Mouse (Mus musculus) embryonic facial prominence, embryonic 10.5 days (tissue): ENCODE measurements around the gene Whamm. TPM values are rescaled to one million over a fixed set of nuclear protein-coding genes. Genes with fewer than 3 reads are reported as not detected.

Experiments used
- DNase-seq: peaks from one replicate; pipeline ENCODE4 v3.0.0-alpha.2; 2017; ENCODE audit warnings: low spot score
- H3K27ac ChIP-seq: fragments of 300-500 bp; sonication (generic); replicated peaks from 2 replicates; pipeline ENCODE4 v1.5.1; 2016; ENCODE audit warnings: mild to moderate bottlenecking
- H3K27me3 ChIP-seq: fragments of 300-500 bp; sonication (generic); replicated peaks from 2 replicates; pipeline ENCODE4 v1.6.1; 2016; ENCODE audit warnings: low read depth, mild to moderate bottlenecking; ENCODE audit not compliant: poor library complexity, severe bottlenecking
- H3K36me3 ChIP-seq: fragments of 300-500 bp; sonication (generic); replicated peaks from 2 replicates; pipeline ENCODE4 v1.6.1; 2016; ENCODE audit warnings: mild to moderate bottlenecking, moderate library complexity
- H3K4me1 ChIP-seq: fragments of 300-500 bp; sonication (generic); 2 replicates; pipeline ENCODE4 v1.6.1; 2016
- H3K4me3 ChIP-seq: fragments of 300-500 bp; sonication (generic); 2 replicates; pipeline ENCODE4 v1.5.1; 2016; ENCODE audit warnings: mild to moderate bottlenecking, moderate library complexity
- H3K9me3 ChIP-seq: fragments of 300-500 bp; sonication (generic); 2 replicates; pipeline ENCODE4 v1.6.1; 2016; ENCODE audit warnings: mild to moderate bottlenecking
- WGBS: fragments of 180-500 bp; shearing (Covaris S2); methylation state at CpG from one replicate; pipeline ENCODE4 v1.1.7; 2016; 5-methylcytosine and 5-hydroxymethylcytosine counted together
- polyA plus RNA-seq: library from polyadenylated mRNA; unstranded; fragments of >200 nt; fragmentation: Nextera tagmentation; extraction: Ambion mirVana; gene quantifications from 2 replicates; pipeline ENCODE4 v1.2.1, GENCODE M21; 2016

The Whamm gene
- polyA plus RNA-seq, result 2.4 and 3.4 TPM in 2 replicates

- H3K4me3 ChIP-seq, result peak within 1 kb of the TSS; percentile 86
- H3K36me3 ChIP-seq, result 0 out of 2 replicates have a peak, but pooled peaks cover 5% of the 10 kb centered on the region
- under 1% methylated on average over 96 of the region's 96 CpGs for WGBS
- DNase-seq, result peak; percentile 92
- H3K4me1 ChIP-seq, result peaks cover 15% of the 10 kb centered on the region; the same call in 1 of the 2 replicates
- no peaks in the 10 kb centered on the region for H3K9me3 ChIP-seq
- H3K27ac ChIP-seq, result peak within 1 kb of the TSS; percentile 89
- H3K27me3 ChIP-seq, result peaks cover 12% of the 10 kb centered on the region
Observed at GRCm38 (mm10) chr7:81571108-81571940, at the start of gene Whamm. Gene Whamm, plus strand, starts transcription at chr7:81571266.

GRCm38 (mm10) chr7:81523008-81523662 is 47.9 kb upstream of the Whamm start:
- H3K27me3 ChIP-seq, result no peaks in the 10 kb centered on the region
- peak; percentile 96 for DNase-seq
- under 1% methylated on average over 31 of the region's 31 CpGs for WGBS
- peak overlapping the region; percentile 94 for H3K27ac ChIP-seq
- H3K4me3 ChIP-seq, result peak overlapping the region; percentile 79
- peaks cover 18% of the 10 kb centered on the region for H3K4me1 ChIP-seq
- peaks cover 31% of the 10 kb centered on the region for H3K36me3 ChIP-seq
- H3K9me3 ChIP-seq, result no peaks in the 10 kb centered on the region

- WGBS, result 12% methylated on average over 13 of the region's 13 CpGs
- H3K36me3 ChIP-seq, result peaks cover 36% of the 10 kb centered on the region
- H3K4me1 ChIP-seq, result peaks cover 18% of the 10 kb centered on the region
- H3K27ac ChIP-seq, result peak overlapping the region; percentile 94
- no peak for DNase-seq
- H3K4me3 ChIP-seq, result peak overlapping the region; percentile 79
- no peaks in the 10 kb centered on the region for H3K9me3 ChIP-seq
- no peaks in the 10 kb centered on the region for H3K27me3 ChIP-seq
Observed at GRCm38 (mm10) chr7:81523663-81524017, 47.4 kb upstream of the Whamm start.

- Histone ChIP-seq H3K27me3 (no peaks in the 10 kb centered on the region), H3K9me3 (peaks cover 7% of the 10 kb centered on the region; the same call in 1 of the 2 replicates), H3K4me1 (peaks cover 10% of the 10 kb centered on the region), H3K4me3 (no peak overlapping the region), H3K36me3 (peaks cover 89% of the 10 kb centered on the region), H3K27ac (no peak overlapping the region)
- 95% methylated on average over 8 of the region's 8 CpGs for WGBS
- no peak for DNase-seq
Observed at GRCm38 (mm10) chr7:81528918-81529317, 42.1 kb upstream of the Whamm start.

GRCm38 (mm10) chr7:81531462-81531861 is 39.6 kb upstream of the Whamm start:
- Histone ChIP-seq H3K9me3 (peaks cover 7% of the 10 kb centered on the region; the same call in 1 of the 2 replicates), H3K4me1 (no peaks in the 10 kb centered on the region), H3K27me3 (no peaks in the 10 kb centered on the region), H3K36me3 (peaks cover 97% of the 10 kb centered on the region), H3K27ac (no peak overlapping the region), H3K4me3 (no peak overlapping the region)
- DNase-seq, result no peak
- 92% methylated on average over 1 of the region's 1 CpGs for WGBS

GRCm38 (mm10) chr7:81536478-81536877 is 34.6 kb upstream of the Whamm start:
- H3K4me1 ChIP-seq, result no peaks in the 10 kb centered on the region
- no peak overlapping the region for H3K27ac ChIP-seq
- H3K9me3 ChIP-seq, result peaks cover 7% of the 10 kb centered on the region; the same call in 1 of the 2 replicates
- H3K27me3 ChIP-seq, result no peaks in the 10 kb centered on the region
- H3K4me3 ChIP-seq, result no peak overlapping the region
- 91% methylated on average over 4 of the region's 4 CpGs for WGBS
- peaks cover 49% of the 10 kb centered on the region for H3K36me3 ChIP-seq
- no peak for DNase-seq

GRCm38 (mm10) chr7:81538070-81538675 is 32.9 kb upstream of the Whamm start:
- Histone ChIP-seq H3K4me3 (no peak overlapping the region), H3K4me1 (no peaks in the 10 kb centered on the region), H3K36me3 (peaks cover 32% of the 10 kb centered on the region), H3K9me3 (peaks cover 6% of the 10 kb centered on the region; the same call in 1 of the 2 replicates), H3K27me3 (no peaks in the 10 kb centered on the region), H3K27ac (no peak overlapping the region)
- no peak for DNase-seq
- WGBS, result 75% methylated on average over 2 of the region's 2 CpGs

GRCm38 (mm10) chr7:81539565-81539964 is 31.5 kb upstream of the Whamm start:
- Histone ChIP-seq H3K27me3 (no peaks in the 10 kb centered on the region), H3K36me3 (peaks cover 18% of the 10 kb centered on the region), H3K27ac (no peak overlapping the region), H3K4me1 (no peaks in the 10 kb centered on the region), H3K9me3 (no peaks in the 10 kb centered on the region; the same call in 1 of the 2 replicates), H3K4me3 (no peak overlapping the region)
- WGBS, result 37% methylated on average over 2 of the region's 2 CpGs
- no peak for DNase-seq

- Histone ChIP-seq H3K36me3 (peaks cover 4% of the 10 kb centered on the region; the same call in 1 of the 2 replicates), H3K27me3 (no peaks in the 10 kb centered on the region), H3K9me3 (no peaks in the 10 kb centered on the region), H3K4me3 (no peak overlapping the region), H3K4me1 (no peaks in the 10 kb centered on the region), H3K27ac (no peak overlapping the region)
- no peak for DNase-seq
- 64% methylated on average over 1 of the region's 1 CpGs for WGBS
Observed at GRCm38 (mm10) chr7:81540999-81541398, 30.1 kb upstream of the Whamm start.

GRCm38 (mm10) chr7:81541924-81542524 is 29.0 kb upstream of the Whamm start:
- H3K9me3 ChIP-seq, result no peaks in the 10 kb centered on the region
- H3K27me3 ChIP-seq, result no peaks in the 10 kb centered on the region
- H3K27ac ChIP-seq, result no peak overlapping the region
- no peak overlapping the region for H3K4me3 ChIP-seq
- no peak for DNase-seq
- no peaks in the 10 kb centered on the region for H3K36me3 ChIP-seq
- WGBS, result 85% methylated on average over 7 of the region's 7 CpGs
- H3K4me1 ChIP-seq, result no peaks in the 10 kb centered on the region

- H3K27me3 ChIP-seq, result no peaks in the 10 kb centered on the region
- no peaks in the 10 kb centered on the region for H3K36me3 ChIP-seq
- WGBS, result 89% methylated on average over 8 of the region's 8 CpGs
- H3K4me1 ChIP-seq, result no peaks in the 10 kb centered on the region
- DNase-seq, result no peak
- H3K27ac ChIP-seq, result no peak overlapping the region
- no peak overlapping the region for H3K4me3 ChIP-seq
- no peaks in the 10 kb centered on the region for H3K9me3 ChIP-seq
Observed at GRCm38 (mm10) chr7:81542934-81543333, 28.1 kb upstream of the Whamm start.

- Histone ChIP-seq H3K9me3 (no peaks in the 10 kb centered on the region), H3K27ac (no peak overlapping the region; the same call in 1 of the 2 replicates), H3K4me1 (peaks cover 5% of the 10 kb centered on the region), H3K4me3 (no peak overlapping the region), H3K36me3 (no peaks in the 10 kb centered on the region), H3K27me3 (no peaks in the 10 kb centered on the region)
- 78% methylated on average over 11 of the region's 11 CpGs for WGBS
- DNase-seq, result no peak
Observed at GRCm38 (mm10) chr7:81548864-81549263, 22.2 kb upstream of the Whamm start.
